Mouse (Mus musculus): ENCODE measurements around the gene Bcr. TPM values are rescaled to one million over a fixed set of nuclear protein-coding genes. Genes with fewer than 3 reads are reported as not detected.

Gene Bcr
- 14.3 and 15.4 TPM in 2 replicates for polyA plus RNA-seq (2015; fragmentation: Nextera tagmentation; extraction: Ambion mirVana)

DNA sequence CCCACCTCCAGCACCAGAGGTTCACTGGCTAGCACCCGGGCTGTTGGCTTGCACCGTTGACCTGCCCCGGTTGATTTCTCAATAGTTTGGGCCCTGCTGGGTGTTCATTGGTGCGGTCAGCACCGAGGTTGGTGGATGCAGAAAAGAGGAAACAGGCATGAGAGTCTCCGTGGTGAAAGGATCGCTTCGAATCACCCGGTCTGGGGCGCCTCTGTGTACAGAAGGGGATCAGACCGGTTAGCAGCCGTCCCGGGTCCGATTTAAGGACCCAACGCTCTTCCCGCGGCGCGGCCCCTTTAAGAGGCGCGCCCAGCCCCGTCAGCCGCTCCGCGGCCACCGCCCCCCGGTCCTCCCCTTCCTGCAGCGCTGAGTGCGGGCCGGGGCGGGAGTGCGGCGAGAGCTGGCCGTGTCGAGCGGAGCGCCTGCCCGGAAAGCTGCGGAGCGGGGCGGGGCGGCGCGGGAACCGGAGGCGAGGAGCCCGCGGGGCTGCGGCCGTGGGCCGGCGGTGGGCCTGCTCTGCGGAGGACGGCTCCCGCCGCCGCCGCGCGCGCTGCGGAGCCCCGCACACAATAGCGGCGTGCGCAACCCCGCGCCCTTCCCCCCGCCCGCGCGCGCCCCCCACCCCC, at the start of gene Bcr:
Bcr (plus strand) TSS at position 376 of the 626 bp plus-strand sequence.
- H3K9ac ChIP-seq: peak within 1 kb of the TSS; percentile 93
- H3K9me3 ChIP-seq: no peaks in the 10 kb centered on the region
- peaks cover 45% of the 10 kb centered on the region for H3K27me3 ChIP-seq (replicated peaks)
- H3K4me2 ChIP-seq: peak within 1 kb of the TSS; percentile 77
- ATAC-seq (ENCODE audit: extremely low read depth, insufficient number of reproducible peaks, low FRiP score, low TSS enrichment): peak; percentile 70
- under 1% methylated on average over 33 of the region's 73 CpGs for WGBS
- peaks cover 56% of the 10 kb centered on the region for H3K4me1 ChIP-seq
- H3K4me3 ChIP-seq: peak within 1 kb of the TSS; percentile 90
- no peak within 1 kb of the TSS for H3K27ac ChIP-seq (replicated peaks)
- peaks cover 6% of the 10 kb centered on the region; the same call in 1 of the 2 replicates for H3K36me3 ChIP-seq

- peaks cover 13% of the 10 kb centered on the region; the same call in 1 of the 2 replicates for H3K27me3 ChIP-seq (replicated peaks)
- H3K27ac ChIP-seq (replicated peaks): no peak overlapping the region
- no peak overlapping the region for H3K4me2 ChIP-seq
- H3K9ac ChIP-seq: no peak overlapping the region
- WGBS: 89% methylated on average over 15 of the region's 15 CpGs
- no peaks in the 10 kb centered on the region for H3K4me1 ChIP-seq
- H3K9me3 ChIP-seq: no peaks in the 10 kb centered on the region
- no peak overlapping the region for H3K4me3 ChIP-seq
- ATAC-seq (ENCODE audit: extremely low read depth, insufficient number of reproducible peaks, low FRiP score, low TSS enrichment): no peak
- H3K36me3 ChIP-seq: no peaks in the 10 kb centered on the region
These were observed 49.7 kb upstream of the Bcr start for GRCm38 (mm10) chr10:75010704-75011103.

GRCm38 (mm10) chr10:75015465-75015864, 44.9 kb upstream of the Bcr start:
- H3K27me3 ChIP-seq (replicated peaks): peaks cover 13% of the 10 kb centered on the region
- no peak overlapping the region for H3K4me3 ChIP-seq
- no peaks in the 10 kb centered on the region for H3K9me3 ChIP-seq
- no peak for ATAC-seq (ENCODE audit: extremely low read depth, insufficient number of reproducible peaks, low FRiP score, low TSS enrichment)
- no peaks in the 10 kb centered on the region for H3K36me3 ChIP-seq
- H3K4me1 ChIP-seq: no peaks in the 10 kb centered on the region
- no peak overlapping the region for H3K27ac ChIP-seq (replicated peaks)
- H3K4me2 ChIP-seq: no peak overlapping the region
- H3K9ac ChIP-seq: no peak overlapping the region
- WGBS: 57% methylated on average over 14 of the region's 14 CpGs

DNA sequence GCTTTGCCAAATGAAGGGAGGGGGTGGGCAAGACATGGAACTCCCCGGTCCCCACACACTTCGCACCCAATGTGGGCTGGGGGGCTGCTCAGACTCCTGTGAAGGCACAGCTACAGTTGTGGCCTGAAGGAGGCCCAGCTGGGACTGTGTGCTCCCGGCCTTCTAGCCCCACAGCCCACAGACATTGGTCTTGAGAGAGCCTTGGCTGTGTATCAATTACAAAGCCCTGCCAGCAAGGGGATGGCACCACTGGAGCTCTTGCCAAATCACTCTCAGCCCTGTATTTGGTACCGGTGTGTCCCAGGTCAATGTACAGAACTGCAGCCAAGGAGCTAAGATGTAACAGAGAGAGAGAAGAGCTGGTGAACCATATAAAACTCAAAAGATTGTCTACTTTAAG, 43.9 kb upstream of the Bcr start:
- no peak for ATAC-seq (ENCODE audit: extremely low read depth, insufficient number of reproducible peaks, low FRiP score, low TSS enrichment)
- 82% methylated on average over 4 of the region's 4 CpGs for WGBS

DNA sequence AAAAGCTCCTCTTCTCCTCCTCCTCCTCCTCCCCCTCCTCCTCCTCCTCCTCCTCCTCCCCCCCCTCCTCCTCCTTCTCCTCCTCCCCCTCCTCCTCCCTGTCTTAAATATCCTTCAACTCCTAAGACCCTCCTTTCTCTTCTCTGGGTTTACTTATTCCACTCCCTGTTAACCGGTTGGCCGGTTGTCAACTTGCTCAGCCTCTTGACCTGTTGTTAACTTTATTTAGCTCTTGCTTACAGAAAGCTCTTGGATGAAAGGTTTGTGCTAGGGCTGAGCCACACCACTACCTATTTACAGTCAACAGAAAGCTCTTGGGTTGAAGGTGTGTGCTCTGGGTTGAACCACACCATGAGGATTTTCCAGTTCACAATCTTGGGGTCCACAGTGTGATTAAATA, 40.1 kb upstream of the Bcr start:
- Histone ChIP-seq H3K27me3 (replicated peaks) (peaks cover 19% of the 10 kb centered on the region), H3K9ac (no peak overlapping the region), H3K4me2 (no peak overlapping the region), H3K9me3 (no peaks in the 10 kb centered on the region), H3K27ac (replicated peaks) (no peak overlapping the region), H3K36me3 (no peaks in the 10 kb centered on the region), H3K4me3 (no peak overlapping the region), H3K4me1 (no peaks in the 10 kb centered on the region)
- 79% methylated on average over 2 of the region's 2 CpGs for WGBS
- no peak for ATAC-seq (ENCODE audit: extremely low read depth, insufficient number of reproducible peaks, low FRiP score, low TSS enrichment)

More for the DNA sequence above, 43.9 kb upstream of the Bcr start:
- Histone ChIP-seq H3K4me1 (no peaks in the 10 kb centered on the region), H3K4me3 (no peak overlapping the region), H3K36me3 (no peaks in the 10 kb centered on the region), H3K4me2 (no peak overlapping the region), H3K27me3 (replicated peaks) (peaks cover 18% of the 10 kb centered on the region), H3K27ac (replicated peaks) (no peak overlapping the region), H3K9ac (no peak overlapping the region), H3K9me3 (no peaks in the 10 kb centered on the region)

GRCm38 (mm10) chr10:75021138-75021537, 39.3 kb upstream of the Bcr start:
- WGBS: 13% methylated on average over 6 of the region's 6 CpGs
- H3K27ac ChIP-seq (replicated peaks): no peak overlapping the region
- no peaks in the 10 kb centered on the region for H3K4me1 ChIP-seq
- no peaks in the 10 kb centered on the region for H3K36me3 ChIP-seq
- peaks cover 19% of the 10 kb centered on the region for H3K27me3 ChIP-seq (replicated peaks)
- no peak overlapping the region for H3K4me3 ChIP-seq
- ATAC-seq (ENCODE audit: extremely low read depth, insufficient number of reproducible peaks, low FRiP score, low TSS enrichment): no peak
- H3K4me2 ChIP-seq: no peak overlapping the region
- H3K9me3 ChIP-seq: no peaks in the 10 kb centered on the region
- H3K9ac ChIP-seq: no peak overlapping the region

DNA sequence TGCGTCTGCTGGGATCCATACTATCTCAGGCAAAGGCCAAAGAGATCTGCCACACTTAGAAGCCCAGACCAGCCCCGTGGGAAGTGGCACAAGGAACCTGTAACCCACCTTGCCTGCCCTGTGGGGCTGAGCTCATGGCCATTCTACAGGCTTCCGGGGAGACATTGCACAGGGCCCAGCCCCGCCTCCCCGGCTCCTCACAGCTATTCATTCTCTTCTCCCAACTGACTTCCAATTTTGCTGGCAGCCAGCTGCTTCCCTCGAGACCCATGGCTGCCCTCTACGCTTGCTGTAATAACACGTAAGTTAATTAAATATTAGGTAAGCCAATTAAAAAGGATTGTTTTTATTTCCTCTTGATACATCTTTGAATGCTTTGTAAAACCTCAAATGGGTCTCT, 33.9 kb upstream of the Bcr start:
- 71% methylated on average over 8 of the region's 8 CpGs for WGBS
- no peak for ATAC-seq (ENCODE audit: extremely low read depth, insufficient number of reproducible peaks, low FRiP score, low TSS enrichment)
- H3K4me3 ChIP-seq: no peak overlapping the region
- H3K9ac ChIP-seq: no peak overlapping the region
- H3K9me3 ChIP-seq: no peaks in the 10 kb centered on the region
- H3K27me3 ChIP-seq (replicated peaks): peaks cover 15% of the 10 kb centered on the region
- H3K36me3 ChIP-seq: no peaks in the 10 kb centered on the region
- H3K4me1 ChIP-seq: no peaks in the 10 kb centered on the region
- H3K4me2 ChIP-seq: no peak overlapping the region
- H3K27ac ChIP-seq (replicated peaks): no peak overlapping the region

DNA sequence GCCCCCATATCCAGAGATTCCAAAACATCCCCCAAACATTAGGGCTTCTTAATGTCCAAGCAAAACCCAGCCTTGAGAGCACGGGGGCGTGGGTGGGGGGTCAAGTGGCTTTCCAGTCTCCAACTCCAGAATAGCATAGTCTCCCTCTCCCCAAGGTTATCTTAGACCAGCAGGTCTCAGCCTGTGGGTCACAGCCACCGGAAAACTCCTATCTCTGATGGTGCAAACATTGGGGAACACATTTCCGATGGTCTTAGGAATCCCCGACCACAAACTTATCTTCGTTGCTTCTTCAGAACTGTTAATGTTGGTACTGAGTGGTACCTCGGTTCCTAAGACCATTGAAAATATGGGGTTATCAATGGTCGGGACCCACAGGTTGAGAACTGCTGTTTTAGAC, 31.6 kb upstream of the Bcr start:
- no peak for ATAC-seq (ENCODE audit: extremely low read depth, insufficient number of reproducible peaks, low FRiP score, low TSS enrichment)
- WGBS: 56% methylated on average over 8 of the region's 8 CpGs
- H3K4me1 ChIP-seq: 0 out of 2 replicates have a peak, but pooled peaks cover 6% of the 10 kb centered on the region

DNA sequence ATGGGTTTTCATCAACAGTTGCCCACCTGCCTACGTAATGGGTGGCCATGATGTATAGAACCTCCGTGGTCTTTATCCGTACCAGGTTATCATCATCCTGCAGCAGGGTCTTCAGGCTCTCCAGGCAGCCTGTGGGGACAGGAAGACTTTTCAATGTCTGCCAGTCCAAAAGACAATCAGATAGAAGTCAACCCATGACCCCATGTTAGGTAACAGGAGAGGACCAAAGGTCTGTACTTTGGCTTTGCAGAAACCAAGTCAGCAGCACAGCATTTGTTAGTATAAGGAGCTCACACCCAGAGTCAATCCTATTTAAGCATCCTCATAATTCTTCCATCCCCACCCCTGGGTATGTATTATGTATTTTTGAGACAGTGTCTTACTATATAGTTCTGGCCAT, 30.7 kb upstream of the Bcr start:
- Histone ChIP-seq H3K4me3 (no peak overlapping the region), H3K4me2 (no peak overlapping the region), H3K27ac (replicated peaks) (no peak overlapping the region), H3K9ac (no peak overlapping the region), H3K27me3 (replicated peaks) (no peaks in the 10 kb centered on the region), H3K36me3 (no peaks in the 10 kb centered on the region), H3K9me3 (no peaks in the 10 kb centered on the region), H3K4me1 (0 out of 2 replicates have a peak, but pooled peaks cover 6% of the 10 kb centered on the region)
- WGBS: 83% methylated on average over 3 of the region's 3 CpGs
- no peak for ATAC-seq (ENCODE audit: extremely low read depth, insufficient number of reproducible peaks, low FRiP score, low TSS enrichment)

More for the DNA sequence above, 31.6 kb upstream of the Bcr start:
- Histone ChIP-seq H3K4me3 (no peak overlapping the region), H3K36me3 (no peaks in the 10 kb centered on the region), H3K9ac (no peak overlapping the region), H3K27me3 (replicated peaks) (no peaks in the 10 kb centered on the region), H3K4me2 (no peak overlapping the region), H3K9me3 (no peaks in the 10 kb centered on the region), H3K27ac (replicated peaks) (no peak overlapping the region)

GRCm38 (mm10) chr10:75030234-75030633, 30.2 kb upstream of the Bcr start:
- H3K4me1 ChIP-seq: 0 out of 2 replicates have a peak, but pooled peaks cover 6% of the 10 kb centered on the region
- no peak overlapping the region for H3K27ac ChIP-seq (replicated peaks)
- H3K4me2 ChIP-seq: no peak overlapping the region
- 73% methylated on average over 3 of the region's 3 CpGs for WGBS
- H3K36me3 ChIP-seq: no peaks in the 10 kb centered on the region
- H3K9me3 ChIP-seq: no peaks in the 10 kb centered on the region
- H3K4me3 ChIP-seq: no peak overlapping the region
- ATAC-seq (ENCODE audit: extremely low read depth, insufficient number of reproducible peaks, low FRiP score, low TSS enrichment): no peak
- H3K9ac ChIP-seq: no peak overlapping the region
- no peaks in the 10 kb centered on the region for H3K27me3 ChIP-seq (replicated peaks)

DNA sequence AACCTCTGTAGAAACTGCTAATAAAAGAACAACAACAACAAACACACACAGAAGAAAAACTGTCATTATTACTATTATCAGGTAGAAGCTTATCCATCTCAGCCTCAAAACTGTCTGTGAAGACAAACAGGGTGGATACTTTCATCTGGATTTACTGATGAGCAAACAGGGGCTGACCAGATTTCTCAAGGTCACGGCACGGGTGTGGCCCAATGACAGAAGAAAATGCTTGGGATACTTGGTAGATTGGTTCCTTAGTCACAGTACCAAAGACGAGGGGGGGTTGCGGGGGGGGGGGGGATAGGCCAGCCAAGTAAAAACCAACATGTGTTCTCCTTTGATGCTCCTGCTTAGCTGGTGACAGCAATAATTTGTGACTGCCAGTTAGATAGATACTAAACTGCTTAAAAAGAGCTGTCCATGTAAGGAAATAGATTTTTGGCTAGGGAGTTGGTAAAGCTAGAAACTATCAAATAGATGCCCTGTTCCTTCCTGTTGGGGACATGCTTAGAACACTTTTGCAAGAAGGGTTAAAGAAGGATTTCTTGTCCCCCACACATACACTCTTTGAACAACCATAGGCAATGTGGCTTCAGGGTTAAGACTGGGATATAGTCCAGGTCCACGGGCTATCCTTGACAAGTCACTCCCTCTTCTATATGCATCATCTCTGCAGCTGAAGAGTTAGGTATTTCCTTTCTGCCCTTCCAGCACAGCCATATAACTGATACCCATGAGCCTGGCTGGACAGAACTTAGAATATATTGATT, 28.9 kb upstream of the Bcr start:
- Histone ChIP-seq H3K4me1 (peaks cover 13% of the 10 kb centered on the region), H3K9ac (no peak overlapping the region), H3K27me3 (replicated peaks) (no peaks in the 10 kb centered on the region), H3K9me3 (no peaks in the 10 kb centered on the region), H3K27ac (replicated peaks) (no peak overlapping the region), H3K36me3 (no peaks in the 10 kb centered on the region), H3K4me3 (no peak overlapping the region), H3K4me2 (no peak overlapping the region)
- 65% methylated on average over 5 of the region's 5 CpGs for WGBS
- no peak for ATAC-seq (ENCODE audit: extremely low read depth, insufficient number of reproducible peaks, low FRiP score, low TSS enrichment)

Data from heart, embryonic 13.5 days (tissue).